ENCODE assay signal across 12 mouse cellular contexts in the genomic region with DNA sequence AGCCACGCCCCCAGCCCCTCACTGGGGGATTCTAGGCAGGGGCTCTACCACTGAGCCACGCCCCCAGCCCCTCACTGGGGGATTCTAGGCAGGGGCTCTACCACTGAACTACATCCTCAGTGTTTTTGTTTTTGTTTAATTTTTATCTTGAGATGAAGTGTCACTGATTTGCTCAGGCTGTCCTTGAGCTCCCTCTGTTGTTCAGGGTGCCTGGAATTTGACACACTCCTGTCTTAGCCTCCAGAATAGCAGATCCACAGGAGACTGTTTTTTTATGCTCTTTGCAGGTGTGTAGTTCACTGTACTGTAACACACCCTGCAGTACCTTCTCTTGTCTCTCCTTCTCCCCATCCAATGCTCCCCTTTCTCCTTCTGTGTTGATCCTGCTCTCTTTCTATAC.
A peak's percentile ranks its signal among the peaks of the same experiment; 100 is the strongest.
DNase-seq lines count a peak whose midpoint lies in the region; ATAC-seq and TF ChIP-seq lines count a peak whose summit lies in the region.
"Had no signal": no experiment of that assay in that cellular context is flagged by ENCODE, and none has a peak within 500 bp of the region (broad histone marks: within the 10 kb centered on the region; RNA-seq: fewer than 3 reads in every experiment).

No protein-coding gene starts in this region.

- no peak overlapping the region for H3K4me2 ChIP-seq in kidney, embryonic 16.5 days (replicated peaks; ENCODE audit: low read depth, low read length)
- H3K4me2 ChIP-seq: intestine, embryonic 15.5 days; limb, embryonic 13.5 days had no signal

- WGBS in kidney, embryonic 16.5 days: 100% methylated on average over 2 of the region's 2 CpGs
- WGBS in spleen, adult 2 months: 74% methylated on average over 2 of the region's 2 CpGs

- peak; percentile 25 for DNase-seq in kidney, postnatal 10 days
- DNase-seq in spleen, adult 2 months (ENCODE audit: low read depth in 1 of 2, low spot score in 2 of 2): peak; percentile 31 to 39
- no peak for DNase-seq in spleen, postnatal 4 days (ENCODE audit: low spot score in 2 of 2)
- peak; percentile 38 for DNase-seq in thymus, postnatal 4 days
- DNase-seq: heart, adult 11 months; heart, postnatal 36 days had no signal

- no peak overlapping the region for H3K27ac ChIP-seq in kidney, embryonic 16.5 days (ENCODE audit: low read length)
- H3K27ac ChIP-seq in spleen, adult 2 months (ENCODE audit: insufficient read depth, low read length): no peak overlapping the region
- no peak overlapping the region for H3K27ac ChIP-seq in bone marrow macrophage, adult 2 months (ENCODE audit: insufficient read depth, low read depth, low read length)
- H3K27ac ChIP-seq: intestine, embryonic 15.5 days; limb, embryonic 13.5 days had no signal

- no peaks in the 10 kb centered on the region for H3K9me3 ChIP-seq in kidney, embryonic 16.5 days (ENCODE audit: low read length)
- H3K9me3 ChIP-seq: intestine, embryonic 15.5 days; limb, embryonic 13.5 days had no signal

- H3K9ac ChIP-seq in kidney, embryonic 16.5 days (replicated peaks; ENCODE audit: low read length): no peak overlapping the region
- H3K9ac ChIP-seq: intestine, embryonic 15.5 days; limb, embryonic 13.5 days had no signal

- 0 out of 2 replicates have a peak, but pooled peaks cover 2% of the 10 kb centered on the region for H3K27me3 ChIP-seq in kidney, embryonic 16.5 days (ENCODE audit: insufficient read depth, low read length)
- H3K27me3 ChIP-seq in spleen, adult 2 months (ENCODE audit: control insufficient read depth, insufficient read depth, low read length): no peaks in the 10 kb centered on the region
- H3K27me3 ChIP-seq: intestine, embryonic 15.5 days had no signal

- H3K36me3 ChIP-seq in kidney, embryonic 16.5 days (ENCODE audit: insufficient read depth, low read length): no peaks in the 10 kb centered on the region
- no peaks in the 10 kb centered on the region for H3K36me3 ChIP-seq in spleen, adult 2 months (ENCODE audit: control insufficient read depth, insufficient read depth, low read length)
- H3K36me3 ChIP-seq: intestine, embryonic 15.5 days; limb, embryonic 13.5 days had no signal

- peak; percentile 41; the same call in 1 of the 2 replicates for TF ChIP-seq CTCF in spleen, adult 2 months (IDR thresholded peaks at IDR 0.05; ENCODE audit: extremely low read depth, insufficient read depth, insufficient read length, insufficient replicate concordance)
- TF ChIP-seq CTCF in bone marrow macrophage, adult 2 months (IDR thresholded peaks at IDR 0.05; ENCODE audit: low read depth, low read length): 0 out of 2 replicates have a peak, but pooled peaks have one; percentile 10

- H3K4me1 ChIP-seq in kidney, embryonic 16.5 days (ENCODE audit: insufficient read depth, low read length): no peaks in the 10 kb centered on the region
- H3K4me1 ChIP-seq in spleen, adult 2 months (ENCODE audit: control insufficient read depth, insufficient read depth, insufficient read length): peaks cover 10% of the 10 kb centered on the region; the same call in 1 of the 2 replicates
- H3K4me1 ChIP-seq in bone marrow macrophage, adult 2 months (ENCODE audit: control insufficient read depth, insufficient read depth, low read length): peaks cover 16% of the 10 kb centered on the region
- H3K4me1 ChIP-seq: intestine, embryonic 15.5 days had no signal

- no peak for TF ChIP-seq POLR2A in spleen, adult 2 months (IDR thresholded peaks at IDR 0.05; ENCODE audit: low read depth, low read length)
- TF ChIP-seq POLR2A in bone marrow macrophage, adult 2 months (IDR thresholded peaks at IDR 0.05; ENCODE audit: borderline replicate concordance, low read depth, low read length): no peak

- no peak overlapping the region for H3K4me3 ChIP-seq in kidney, embryonic 16.5 days (ENCODE audit: low read length)
- H3K4me3 ChIP-seq in spleen, adult 2 months (ENCODE audit: extremely low read depth, insufficient read depth, insufficient read length): no peak overlapping the region
- H3K4me3 ChIP-seq in bone marrow macrophage, adult 2 months (ENCODE audit: insufficient read depth, low read length): no peak overlapping the region
- H3K4me3 ChIP-seq: intestine, embryonic 15.5 days; limb, embryonic 13.5 days had no signal

- ATAC-seq in kidney, embryonic 16.5 days (ENCODE audit: low FRiP score, low TSS enrichment): no peak
- ATAC-seq in activated CD4-positive, CD25-positive, alpha-beta regulatory T cell, adult 4 months: no peak
- ATAC-seq: intestine, embryonic 15.5 days; midbrain, embryonic 16.5 days had no signal

Comparison
In these comparisons a context has a peak if more than half of its experiments do, and no peak if none do; other contexts are left out.
1. DNase-seq: peak in kidney, postnatal 10 days (single experiment), spleen, adult 2 months (2 of 2) and thymus, postnatal 4 days (single experiment); none in spleen, postnatal 4 days (0 of 2).